Mouse (Mus musculus) ES-E14 (cell line): ENCODE measurements around the gene Sqor. TPM values are rescaled to one million over a fixed set of nuclear protein-coding genes. Genes with fewer than 3 reads are reported as not detected.

ENCODE experiments used
- DNase-seq: peaks from one replicate; pipeline ENCODE4 v3.0.0-alpha.2; 2013; ENCODE audit warnings: low read depth, low spot score
- H3K27ac ChIP-seq: 2 replicates; pipeline ENCODE4 v1.5.1; 2012; ENCODE audit warnings: low read depth, mild to moderate bottlenecking, low read length, moderate library complexity, mixed read lengths; ENCODE audit not compliant: poor library complexity, insufficient read depth, severe bottlenecking
- H3K36me3 ChIP-seq: 2 replicates; pipeline ENCODE4 v1.6.1; 2012; ENCODE audit warnings: mild to moderate bottlenecking, low read length, moderate library complexity, mixed read lengths; ENCODE audit not compliant: control insufficient read depth, poor library complexity, insufficient read depth, severe bottlenecking
- H3K4me1 ChIP-seq, 2 experiments: fragments of 150-350 bp in 1 of 2; sonication (generic) in 1 of 2; 2 replicates each; pipeline ENCODE4 v1.6.1; 2012; ENCODE audit warnings: low read length in 2 of 2, mild to moderate bottlenecking in 1 of 2, mixed read lengths in 1 of 2; ENCODE audit not compliant: control insufficient read depth in 2 of 2, insufficient read depth in 2 of 2, poor library complexity in 1 of 2
- H3K4me3 ChIP-seq, 2 experiments: fragments of 150-350 bp in 1 of 2; sonication (generic) in 1 of 2; 2 replicates each; pipeline ENCODE4 v1.5.1; 2012; ENCODE audit warnings: low read length in 2 of 2, low read depth in 1 of 2, mild to moderate bottlenecking in 1 of 2, mixed read lengths in 1 of 2; ENCODE audit not compliant: insufficient read depth in 1 of 2, poor library complexity in 1 of 2, severe bottlenecking in 1 of 2
- H3K9ac ChIP-seq: 2 replicates; pipeline ENCODE4 v1.6.1; 2012; ENCODE audit warnings: low read depth, mild to moderate bottlenecking, low read length, mixed read lengths; ENCODE audit not compliant: poor library complexity, insufficient read depth, severe bottlenecking
- H3K9me3 ChIP-seq: fragments of 150-350 bp; sonication (generic); 2 replicates; pipeline ENCODE4 v1.6.1; 2012; ENCODE audit warnings: low read depth, mild to moderate bottlenecking, low read length; ENCODE audit not compliant: control insufficient read depth, insufficient read depth
- CHD2 ChIP-seq: IDR thresholded peaks from 2 replicates; pipeline ENCODE4 v1.6.1; 2014; ENCODE audit warnings: mild to moderate bottlenecking, low read depth, low read length, inconsistent platforms
- HCFC1 ChIP-seq: IDR thresholded peaks from 2 replicates; pipeline ENCODE4 v1.6.1; 2012; ENCODE audit warnings: low read length, inconsistent platforms, borderline replicate concordance; ENCODE audit not compliant: insufficient read depth
- MAFK ChIP-seq: IDR thresholded peaks from 2 replicates; pipeline ENCODE4 v1.6.1; 2014; ENCODE audit warnings: mild to moderate bottlenecking, low read depth, low read length, inconsistent platforms; ENCODE audit not compliant: insufficient read depth
- ZC3H11A ChIP-seq: IDR thresholded peaks from 2 replicates; pipeline ENCODE4 v1.6.1; 2012; ENCODE audit warnings: low read depth, mild to moderate bottlenecking, inconsistent platforms, low read length, borderline replicate concordance
- ZNF384 ChIP-seq: IDR thresholded peaks from 2 replicates; pipeline ENCODE4 v1.6.1; 2012; ENCODE audit warnings: low read depth, low read length, inconsistent platforms
- in situ Hi-C, 2 experiments: fragments of 600-800 bp; cut with MboI; formaldehyde crosslinking; loops; one replicate each; pipeline ENCODE4 v1.15.1; 2025; ENCODE audit warnings: low sequenced_read_pairs in 2 of 2, inconsistent platforms in 1 of 2; ENCODE audit not compliant: unreplicated experiment in 2 of 2
- total RNA-seq: library from RNA; depleted of rRNA; stranded (reverse); fragments of 300-350 nt; gene quantifications from 2 replicates; pipeline ENCODE4 v1.2.3, GENCODE M21; 2012

Sqor gene
- total RNA-seq, 1 experiment: 1.3 TPM

- DNase-seq: peak; percentile 30
- Histone ChIP-seq H3K9ac (no peak overlapping the region), H3K27ac (no peak overlapping the region), H3K9me3 (no peaks in the 10 kb centered on the region), H3K36me3 (no peaks in the 10 kb centered on the region), H3K4me1 (no peaks in the 10 kb centered on the region), H3K4me3 (no peak overlapping the region)
- in situ Hi-C loops: no loop called here
- no peak for TF ChIP-seq MAFK
- no peak for TF ChIP-seq HCFC1
- TF ChIP-seq CHD2: no peak
- TF ChIP-seq ZC3H11A: no peak
- no peak for TF ChIP-seq ZNF384
Measured at GRCm38 (mm10) chr2:122725604-122726003, 39.4 kb upstream of the Sqor start.

- H3K4me3 ChIP-seq: no peak overlapping the region
- no peaks in the 10 kb centered on the region for H3K9me3 ChIP-seq
- H3K9ac ChIP-seq: no peak overlapping the region
- no peaks in the 10 kb centered on the region for H3K4me1 ChIP-seq
- no peak for DNase-seq
- no peaks in the 10 kb centered on the region for H3K36me3 ChIP-seq
- TF ChIP-seq MAFK (no peak), HCFC1 (no peak), ZNF384 (no peak), ZC3H11A (no peak), CHD2 (no peak)
- in situ Hi-C loops: no loop called here
- H3K27ac ChIP-seq: no peak overlapping the region
Measured at GRCm38 (mm10) chr2:122731456-122731855, 33.6 kb upstream of the Sqor start.

GRCm38 (mm10) chr2:122737894-122738830, 26.9 kb upstream of the Sqor start, which contains the start of gene Bloc1s6:
Gene Bloc1s6 (plus strand): TSS chr2:122738503.
- in situ Hi-C loops: no loop called here
- Histone ChIP-seq H3K4me1 (no peaks in the 10 kb centered on the region), H3K9me3 (no peaks in the 10 kb centered on the region), H3K9ac (peak within 1 kb of the TSS; percentile 92), H3K36me3 (no peaks in the 10 kb centered on the region), H3K27ac (no peak within 1 kb of the TSS), H3K4me3 (peak within 1 kb of the TSS; percentile 81 to 84)
- TF ChIP-seq CHD2: no peak
- TF ChIP-seq HCFC1: peak; percentile 62; the same call in 1 of the 2 replicates
- TF ChIP-seq ZNF384: no peak
- TF ChIP-seq ZC3H11A: no peak
- TF ChIP-seq MAFK: no peak
- DNase-seq: peak; percentile 72

GRCm38 (mm10) chr2:122739023-122739422, 26.0 kb upstream of the Sqor start:
- no peak for DNase-seq
- Histone ChIP-seq H3K9ac (peak overlapping the region; percentile 92), H3K27ac (no peak overlapping the region), H3K4me3 (peak overlapping the region; percentile 81 to 84), H3K4me1 (no peaks in the 10 kb centered on the region), H3K36me3 (no peaks in the 10 kb centered on the region), H3K9me3 (no peaks in the 10 kb centered on the region)
- TF ChIP-seq HCFC1 (no peak), MAFK (no peak), ZNF384 (no peak), CHD2 (no peak), ZC3H11A (no peak)
- in situ Hi-C loops: no loop called here
